Mouse (Mus musculus): Measurements from ENCODE around the gene Mettl21e.

GRCm38 (mm10) chr1:44186396-44186795 is 32.4 kb downstream of the Mettl21e start:
- TF ChIP-seq CTCF (IDR thresholded peaks at IDR 0.05; ENCODE audit: control insufficient read depth, insufficient read depth, insufficient read length) = no peak
- no peak for TF ChIP-seq MAX (IDR thresholded peaks at IDR 0.05)
- TF ChIP-seq CEBPB (IDR thresholded peaks at IDR 0.05; ENCODE audit: low read depth) = no peak
- TF ChIP-seq MYOG (IDR thresholded peaks at IDR 0.05; ENCODE audit: control insufficient read depth, extremely low read depth, insufficient read length) = no peak
- no peak for TF ChIP-seq USF1 (IDR thresholded peaks at IDR 0.05; ENCODE audit: low read depth)
- no peak for TF ChIP-seq MYOD1 (IDR thresholded peaks at IDR 0.05; ENCODE audit: control insufficient read depth, insufficient read length, low read depth)

Measured in C2C12 (cell line).